Comparison of ENCODE assay signal across 26 mouse cellular contexts in the genomic region with DNA sequence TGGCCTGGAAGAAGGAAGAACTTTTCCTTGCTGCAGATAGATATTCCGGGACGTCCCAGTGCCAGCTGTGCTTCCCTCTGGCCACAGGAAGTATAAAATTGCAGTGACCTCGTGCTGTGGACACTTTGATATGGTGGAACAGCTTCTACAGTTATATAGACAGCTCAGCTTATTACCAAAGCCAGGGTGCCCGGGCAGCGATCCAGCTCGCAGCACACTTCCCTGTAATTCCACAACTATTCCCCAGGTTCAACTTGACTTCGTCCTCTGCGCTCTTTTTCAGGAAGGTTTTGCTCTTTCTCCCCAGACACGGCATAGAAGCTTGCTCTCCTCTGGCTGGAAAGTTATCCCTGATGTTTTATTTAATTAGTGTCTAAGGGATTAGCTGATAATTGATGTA. TPM values are rescaled to one million over a fixed set of nuclear protein-coding genes. Genes with fewer than 3 reads are reported as not detected.
DNase-seq lines count a peak whose midpoint lies in the region; ATAC-seq and TF ChIP-seq lines count a peak whose summit lies in the region.
"Had no signal": no experiment of that assay in that cellular context is flagged by ENCODE, and none has a peak within 500 bp of the region (broad histone marks: within the 10 kb centered on the region; RNA-seq: fewer than 3 reads in every experiment).

No protein-coding gene starts in this region.

- no peak for TF ChIP-seq POLR2A in kidney, adult 2 months (IDR thresholded peaks at IDR 0.05; ENCODE audit: low read depth, low read length)

- DNase-seq in adrenal gland, postnatal 10 days: peak; percentile 64
- no peak for DNase-seq in adrenal gland, adult 8-10 months
- DNase-seq in kidney, adult 2 months: peak; percentile 7
- peak; percentile 54 for DNase-seq in testis, postnatal 10 days (ENCODE audit: low spot score)
- no peak for DNase-seq in testis, postnatal 14 days (ENCODE audit: low spot score)
- DNase-seq in heart, adult 18-20 months: no peak
- DNase-seq: cerebellum, adult 11-12 months; cerebellum, adult 9-10 months had no signal

- no peak for ATAC-seq in kidney, embryonic 14.5 days (ENCODE audit: low FRiP score, low TSS enrichment)
- ATAC-seq: activated CD4-positive, CD25-positive, alpha-beta regulatory T cell, adult 4 months; forebrain, embryonic 15.5 days; hindbrain, postnatal 0 days; Patski had no signal

- no peak overlapping the region for H3K27ac ChIP-seq in kidney, adult 2 months (ENCODE audit: insufficient read depth, low read depth, low read length)
- no peak overlapping the region for H3K27ac ChIP-seq in kidney, embryonic 14.5 days (ENCODE audit: low read depth, low read length)
- H3K27ac ChIP-seq: embryonic facial prominence, embryonic 12.5 days; forebrain, embryonic 15.5 days; heart, embryonic 13.5 days; hindbrain, embryonic 13.5 days; hindbrain, postnatal 0 days had no signal

- H3K36me3 ChIP-seq in kidney, adult 2 months (ENCODE audit: control insufficient read depth, insufficient read depth, low read length): no peaks in the 10 kb centered on the region
- no peaks in the 10 kb centered on the region for H3K36me3 ChIP-seq in kidney, embryonic 14.5 days (ENCODE audit: control insufficient read depth, insufficient read depth, low read length)
- H3K36me3 ChIP-seq: embryonic facial prominence, embryonic 12.5 days; forebrain, embryonic 15.5 days; heart, embryonic 13.5 days; hindbrain, embryonic 13.5 days had no signal

- no peak overlapping the region for H3K9ac ChIP-seq in kidney, embryonic 14.5 days (ENCODE audit: low read depth, low read length)
- H3K9ac ChIP-seq: embryonic facial prominence, embryonic 12.5 days; forebrain, embryonic 15.5 days; heart, embryonic 13.5 days; hindbrain, embryonic 13.5 days had no signal

- H3K4me1 ChIP-seq in kidney, adult 2 months (ENCODE audit: control insufficient read depth, insufficient read depth, low read length): no peaks in the 10 kb centered on the region
- no peaks in the 10 kb centered on the region for H3K4me1 ChIP-seq in kidney, embryonic 14.5 days (ENCODE audit: control insufficient read depth, insufficient read depth, low read length)
- H3K4me1 ChIP-seq: embryonic facial prominence, embryonic 12.5 days; forebrain, embryonic 15.5 days; heart, embryonic 13.5 days; hindbrain, embryonic 13.5 days had no signal

- no peak overlapping the region for H3K4me3 ChIP-seq in kidney, adult 2 months (ENCODE audit: insufficient read depth, low read depth, low read length)
- no peak overlapping the region for H3K4me3 ChIP-seq in kidney, embryonic 14.5 days (ENCODE audit: low read length)
- H3K4me3 ChIP-seq: embryonic facial prominence, embryonic 12.5 days; forebrain, embryonic 15.5 days; heart, embryonic 13.5 days; hindbrain, embryonic 13.5 days had no signal

- peaks cover 1% of the 10 kb centered on the region; the same call in 1 of the 2 replicates for H3K27me3 ChIP-seq in kidney, adult 2 months (replicated peaks; ENCODE audit: control insufficient read depth, insufficient read depth, low read length)
- no peaks in the 10 kb centered on the region for H3K27me3 ChIP-seq in kidney, embryonic 14.5 days (ENCODE audit: control insufficient read depth, insufficient read depth, low read length)
- H3K27me3 ChIP-seq: forebrain, embryonic 15.5 days had no signal

- H3K9me3 ChIP-seq in kidney, embryonic 14.5 days (ENCODE audit: control insufficient read depth, low read length): no peaks in the 10 kb centered on the region
- H3K9me3 ChIP-seq: embryonic facial prominence, embryonic 12.5 days; forebrain, embryonic 15.5 days; heart, embryonic 13.5 days; hindbrain, embryonic 13.5 days had no signal

- no peak for TF ChIP-seq CTCF in kidney, adult 2 months (conservative IDR thresholded peaks at IDR 0.05; ENCODE audit: insufficient read depth, insufficient read length, low read depth, low read length)

- 26% methylated on average over 9 of the region's 9 CpGs for WGBS in kidney, adult 2 months
- WGBS in kidney, embryonic 14.5 days: 38% methylated on average over 9 of the region's 9 CpGs

- no peak overlapping the region for H3K4me2 ChIP-seq in kidney, embryonic 14.5 days (replicated peaks; ENCODE audit: low read depth, low read length)
- H3K4me2 ChIP-seq: embryonic facial prominence, embryonic 12.5 days; forebrain, embryonic 15.5 days; heart, embryonic 13.5 days; hindbrain, embryonic 13.5 days had no signal

RNA-seq across cellular contexts. Expression of a gene that starts 0.3 kb away (rescaled TPM):
- not detected for total RNA-seq in adrenal gland, postnatal 10 days (2021)
- total RNA-seq in adrenal gland, adult 8-10 months (2022): not detected
- not detected in 2 replicates for polyA plus RNA-seq in kidney, adult 2 months (2012; rRNA removed)
- not detected in 2 replicates for polyA plus RNA-seq in kidney, embryonic 14.5 days (2014; fragmentation: Nextera tagmentation; extraction: Ambion mirVana)
- total RNA-seq in heart, adult 18-20 months (2021): not detected
- total RNA-seq: adrenal gland, postnatal 36 days; gastrocnemius, adult 8-10 months; hematopoietic stem cell, adult 5-6 weeks; hindbrain, postnatal 0 days; MEL had no signal
- polyA plus RNA-seq: activated CD4-positive, CD25-positive, alpha-beta regulatory T cell, adult 4 months; C2C12; cortical plate, adult 2 months; forebrain, embryonic 11.5 days; forebrain, embryonic 15.5 days; gonadal fat pad, adult 2 months; heart, embryonic 13.5 days; heart, postnatal 0 days; hindbrain, embryonic 13.5 days; hindbrain, postnatal 0 days; intestine, embryonic 14.5 days; Patski had no signal

RNA-seq across cellular contexts. Expression of a gene that starts 17.4 kb away (rescaled TPM):
- not detected for total RNA-seq in adrenal gland, postnatal 10 days (2021)
- not detected for total RNA-seq in adrenal gland, adult 8-10 months (2022)
- polyA plus RNA-seq in kidney, adult 2 months (2012; rRNA removed): not detected in 2 replicates
- polyA plus RNA-seq in kidney, embryonic 14.5 days (2014; fragmentation: Nextera tagmentation; extraction: Ambion mirVana): not detected in 2 replicates
- not detected for total RNA-seq in heart, adult 18-20 months (2021)
- total RNA-seq: adrenal gland, postnatal 36 days; gastrocnemius, adult 8-10 months; hematopoietic stem cell, adult 5-6 weeks; hindbrain, postnatal 0 days; MEL had no signal
- polyA plus RNA-seq: activated CD4-positive, CD25-positive, alpha-beta regulatory T cell, adult 4 months; C2C12; cortical plate, adult 2 months; embryonic facial prominence, embryonic 12.5 days; forebrain, embryonic 11.5 days; forebrain, embryonic 15.5 days; gonadal fat pad, adult 2 months; heart, embryonic 13.5 days; heart, postnatal 0 days; hindbrain, embryonic 13.5 days; hindbrain, postnatal 0 days; intestine, embryonic 14.5 days; Patski had no signal

RNA-seq across cellular contexts. Expression of a gene that starts 34.4 kb away (rescaled TPM):
- total RNA-seq in adrenal gland, postnatal 10 days (2021): under 1 TPM; 0.42 to 0.51 TPM
- 1 to 10 TPM; 1.0 to 1.6 (median 1.3) TPM for total RNA-seq in adrenal gland, adult 8-10 months (2022)
- polyA plus RNA-seq in kidney, adult 2 months (2012; rRNA removed): 0.37 and 0.42 TPM in 2 replicates
- polyA plus RNA-seq in kidney, embryonic 14.5 days (2014; fragmentation: Nextera tagmentation; extraction: Ambion mirVana): 0.10 and 0.22 TPM in 2 replicates
- total RNA-seq in heart, adult 18-20 months (2021): under 1 TPM; 0.31 to 0.47 TPM
- total RNA-seq: MEL had no signal
- polyA plus RNA-seq: activated CD4-positive, CD25-positive, alpha-beta regulatory T cell, adult 4 months had no signal

RNA-seq across cellular contexts. Expression of a gene that starts 49.2 kb away (rescaled TPM):
- 10 to 100 TPM; 22.6 to 23.4 TPM for total RNA-seq in adrenal gland, postnatal 10 days (2021)
- 10 to 100 TPM; 15.4 to 23.8 (median 20.3) TPM for total RNA-seq in adrenal gland, adult 8-10 months (2022)
- polyA plus RNA-seq in kidney, adult 2 months (2012; rRNA removed): 11.0 and 12.7 TPM in 2 replicates
- 17.9 and 27.4 TPM in 2 replicates for polyA plus RNA-seq in kidney, embryonic 14.5 days (2014; fragmentation: Nextera tagmentation; extraction: Ambion mirVana)
- 10 to 100 TPM; 12.5 to 14.2 TPM for total RNA-seq in heart, adult 18-20 months (2021)

Comparison
In these comparisons a context has a peak if more than half of its experiments do, and no peak if none do; other contexts are left out.
1. DNase-seq: peak in adrenal gland, postnatal 10 days (single experiment), kidney, adult 2 months (single experiment) and testis, postnatal 10 days (single experiment); none in adrenal gland, adult 8-10 months (single experiment), testis, postnatal 14 days (single experiment) and heart, adult 18-20 months (0 of 2).